Mouse (Mus musculus) heart, postnatal 4 days (tissue): ENCODE data around the gene Adarb2. TPM values are rescaled to one million over a fixed set of nuclear protein-coding genes. Genes with fewer than 3 reads are reported as not detected.
"Not testable (repeated sequence)": the region's sequence is repeated elsewhere in the genome, so short reads cannot be mapped to it uniquely, and the experiment has no call there.

Experiments
- DNase-seq: peaks from one replicate; pipeline ENCODE4 v3.0.0; 2021
- total RNA-seq, 2 experiments: library from RNA; stranded (reverse); gene quantifications; 2 replicates each; pipeline ENCODE4 v1.2.3; 2021

The Adarb2 gene
- total RNA-seq, 2 experiments from 2014 or later, result 0.11 to 0.14 TPM

- no peak for DNase-seq
Measured at GRCm38 (mm10) chr13:8590460-8590859, 387.8 kb downstream of the Adarb2 start.

GRCm38 (mm10) chr13:8596977-8597646 lies 394.4 kb downstream of the Adarb2 start:
- DNase-seq, result no peak

- no peak for DNase-seq
Measured at GRCm38 (mm10) chr13:8597647-8598017, 395.0 kb downstream of the Adarb2 start.

GRCm38 (mm10) chr13:8605645-8606044 lies 403.0 kb downstream of the Adarb2 start:
- DNase-seq, result no peak

GRCm38 (mm10) chr13:8608040-8608439 lies 405.4 kb downstream of the Adarb2 start:
- DNase-seq, result no peak

- DNase-seq, result not testable (repeated sequence)
Measured at GRCm38 (mm10) chr13:8608918-8609317, 406.3 kb downstream of the Adarb2 start.

GRCm38 (mm10) chr13:8610956-8611355 lies 408.3 kb downstream of the Adarb2 start:
- DNase-seq, result no peak

- no peak for DNase-seq
Measured at GRCm38 (mm10) chr13:8612618-8613391, 410.1 kb downstream of the Adarb2 start.

- no peak for DNase-seq
Measured at GRCm38 (mm10) chr13:8616685-8617084, 414.0 kb downstream of the Adarb2 start.

- no peak for DNase-seq
Measured at GRCm38 (mm10) chr13:8622263-8622662, 419.6 kb downstream of the Adarb2 start.

GRCm38 (mm10) chr13:8629565-8629964 lies 426.9 kb downstream of the Adarb2 start:
- no peak for DNase-seq

- DNase-seq, result no peak
Measured at GRCm38 (mm10) chr13:8631618-8632017, 429.0 kb downstream of the Adarb2 start.

- DNase-seq, result no peak
Measured at GRCm38 (mm10) chr13:8632072-8632471, 429.4 kb downstream of the Adarb2 start.

- DNase-seq, result peak; percentile 10
Measured at GRCm38 (mm10) chr13:8633385-8634337, 431.0 kb downstream of the Adarb2 start.

- DNase-seq, result no peak
Measured at GRCm38 (mm10) chr13:8642084-8642483, 439.4 kb downstream of the Adarb2 start.

GRCm38 (mm10) chr13:8643920-8644319 lies 441.3 kb downstream of the Adarb2 start:
- no peak for DNase-seq

- no peak for DNase-seq
Measured at GRCm38 (mm10) chr13:8644805-8645679, 442.4 kb downstream of the Adarb2 start.

GRCm38 (mm10) chr13:8649261-8649660 lies 446.6 kb downstream of the Adarb2 start:
- DNase-seq, result no peak

- no peak for DNase-seq
Measured at GRCm38 (mm10) chr13:8664615-8665240, 462.1 kb downstream of the Adarb2 start.

- no peak for DNase-seq
Measured at GRCm38 (mm10) chr13:8677174-8677573, 474.5 kb downstream of the Adarb2 start.

- DNase-seq, result no peak
Measured at GRCm38 (mm10) chr13:8680470-8681129, 477.9 kb downstream of the Adarb2 start.
